Mouse (Mus musculus) cerebellum, postnatal 25 days (tissue): ENCODE results near the gene Dnajc8.
"Not testable (repeated sequence)": the region's sequence is repeated elsewhere in the genome, so short reads cannot be mapped to it uniquely, and the experiment has no call there.

Experiments used
- DNase-seq, 2 experiments: peaks; one replicate each; pipeline ENCODE4 v3.0.0; 2021; ENCODE audit warnings: mixed read lengths in 2 of 2

Dnajc8 gene

DNA sequence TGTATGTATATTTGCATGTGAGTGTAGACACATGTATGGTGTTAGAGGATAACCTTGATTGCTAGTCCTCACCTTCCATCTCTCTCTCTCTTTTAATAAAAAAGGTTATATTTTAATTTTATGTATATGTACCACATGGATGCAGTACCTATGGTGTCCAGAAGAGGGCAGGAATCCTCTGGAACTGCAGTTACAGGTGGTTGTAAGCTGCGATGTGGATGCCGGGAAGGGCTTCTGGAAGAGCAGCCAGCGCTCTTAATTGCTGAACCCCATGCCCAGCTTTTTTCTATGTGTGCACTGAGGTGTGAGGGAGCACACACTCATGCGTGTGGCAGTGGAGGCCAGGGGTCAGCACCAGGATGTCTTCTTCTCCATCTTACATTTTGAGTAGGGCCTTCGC is 33.8 kb downstream of the Dnajc8 start:
- DNase-seq: no peak

DNA sequence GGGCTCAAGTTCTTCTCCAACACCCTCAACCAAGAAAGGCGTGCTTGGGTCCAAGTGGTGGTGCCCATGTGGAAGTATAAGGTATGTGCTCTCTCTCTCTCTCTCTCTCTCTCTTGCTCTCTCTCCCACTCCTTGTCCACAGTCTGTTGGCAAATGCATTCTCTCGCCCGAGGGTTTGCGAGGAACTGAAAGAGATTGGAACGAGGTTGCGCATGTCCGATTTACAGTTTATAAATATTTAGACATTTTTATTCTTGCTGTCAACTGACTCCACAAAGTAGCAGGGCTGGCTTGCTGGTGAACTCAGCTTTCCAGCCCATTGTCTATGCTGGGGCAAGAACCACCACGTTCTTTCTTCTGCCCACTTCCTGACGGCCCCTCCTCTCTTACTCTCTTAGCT is 35.8 kb downstream of the Dnajc8 start:
- DNase-seq: no peak

DNA sequence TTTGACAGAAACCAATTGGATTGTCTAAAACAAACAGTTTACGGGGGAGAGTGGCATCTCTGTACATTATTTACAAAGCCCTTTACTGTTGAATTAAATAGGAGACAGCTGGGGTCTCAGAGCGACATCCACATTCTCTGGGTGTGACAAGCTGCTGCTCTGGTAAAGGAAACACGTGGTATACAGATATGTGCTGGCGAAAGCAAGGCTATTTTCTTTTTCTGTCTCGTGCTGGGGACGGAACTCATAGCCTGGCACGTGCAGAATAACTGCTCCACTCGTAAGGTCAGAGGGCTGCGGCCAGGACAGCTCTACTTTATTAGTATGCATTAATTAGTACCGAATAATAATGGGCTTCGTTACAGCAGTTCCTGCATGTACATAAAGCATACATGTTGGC is 38.0 kb downstream of the Dnajc8 start:
- no peak for DNase-seq

DNA sequence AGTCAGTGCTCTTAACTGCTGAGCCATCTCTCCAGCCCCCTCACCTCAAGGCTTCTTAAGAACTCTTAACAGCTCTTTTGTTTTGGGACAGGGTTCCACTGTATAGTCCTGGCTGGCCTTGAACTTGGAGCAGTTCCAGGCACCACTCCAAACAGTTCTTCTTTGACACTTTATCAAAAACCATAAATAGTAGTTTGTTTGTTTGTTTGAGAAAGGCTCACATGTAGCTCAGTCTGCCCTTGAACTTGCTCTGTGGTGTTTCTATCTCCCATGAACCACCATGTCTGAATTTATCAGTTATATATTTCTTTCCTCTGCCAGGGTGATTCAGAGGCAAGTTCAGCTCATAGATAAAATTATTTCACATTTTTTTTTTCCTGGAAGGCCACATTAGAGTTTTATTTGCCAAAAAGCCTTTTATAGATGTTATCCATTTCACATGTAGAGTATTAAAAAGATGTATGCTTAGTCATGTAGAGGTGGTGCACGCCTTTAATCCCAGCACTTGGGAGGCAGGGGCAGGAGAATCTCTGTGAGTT is 39.5 kb downstream of the Dnajc8 start:
- no peak for DNase-seq

DNA sequence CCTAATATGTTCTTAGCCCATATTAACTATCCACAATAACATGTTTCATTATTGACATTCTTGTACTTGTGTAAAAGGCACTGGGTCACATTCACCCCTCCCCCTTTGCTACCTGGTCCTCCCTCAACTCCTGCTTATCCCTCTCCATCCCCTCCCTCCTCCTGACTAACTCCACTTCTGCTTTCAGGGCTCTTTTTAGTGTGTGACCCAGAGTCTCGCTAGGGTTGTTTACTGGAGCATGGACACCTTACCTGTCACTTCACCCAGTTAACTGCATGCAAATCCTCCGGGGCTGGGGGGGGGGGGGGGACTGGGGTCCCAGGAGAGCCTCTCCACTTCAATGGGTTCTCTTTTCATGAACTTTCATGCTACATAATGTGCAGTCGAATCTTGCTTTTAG is 48.4 kb downstream of the Dnajc8 start:
- no peak for DNase-seq

DNA sequence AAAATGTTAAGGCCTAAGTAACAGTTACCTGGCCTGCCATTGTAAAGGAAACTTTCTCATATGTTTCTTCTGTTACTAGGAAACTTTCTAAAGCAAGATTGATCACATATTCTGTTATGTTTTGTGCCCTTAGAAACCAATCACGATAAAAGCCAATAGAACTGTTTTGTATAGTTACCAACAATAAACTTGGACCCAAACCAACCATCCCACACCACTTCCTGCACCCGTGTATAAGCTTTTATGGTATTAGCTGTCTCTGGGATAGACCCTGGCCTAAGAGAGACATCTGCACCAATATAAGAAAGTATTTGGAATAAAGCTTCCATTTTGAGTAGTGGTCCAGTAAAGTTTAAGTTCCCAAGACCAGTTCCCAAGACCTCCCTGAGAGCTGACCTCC is 49.6 kb downstream of the Dnajc8 start:
- DNase-seq: no peak

DNA sequence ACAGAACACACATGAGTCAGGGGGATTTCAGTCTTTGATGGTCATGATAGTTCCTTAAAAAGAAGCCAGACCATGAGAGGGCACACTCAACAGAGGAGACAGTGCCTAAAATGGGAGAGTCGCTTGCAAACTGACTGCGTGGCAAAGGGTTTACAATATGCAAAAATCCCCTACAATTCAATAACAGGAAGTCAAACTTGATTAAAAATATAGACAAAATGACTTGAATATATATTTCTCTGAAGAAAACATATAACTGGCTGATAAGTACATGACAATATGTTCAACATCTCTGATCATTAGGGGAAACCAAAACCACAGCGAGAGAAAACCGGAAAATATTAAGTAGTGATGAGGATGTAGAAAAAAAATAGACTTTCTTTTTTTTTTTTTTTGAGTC is 50.9 kb downstream of the Dnajc8 start:
- no peak for DNase-seq

DNA sequence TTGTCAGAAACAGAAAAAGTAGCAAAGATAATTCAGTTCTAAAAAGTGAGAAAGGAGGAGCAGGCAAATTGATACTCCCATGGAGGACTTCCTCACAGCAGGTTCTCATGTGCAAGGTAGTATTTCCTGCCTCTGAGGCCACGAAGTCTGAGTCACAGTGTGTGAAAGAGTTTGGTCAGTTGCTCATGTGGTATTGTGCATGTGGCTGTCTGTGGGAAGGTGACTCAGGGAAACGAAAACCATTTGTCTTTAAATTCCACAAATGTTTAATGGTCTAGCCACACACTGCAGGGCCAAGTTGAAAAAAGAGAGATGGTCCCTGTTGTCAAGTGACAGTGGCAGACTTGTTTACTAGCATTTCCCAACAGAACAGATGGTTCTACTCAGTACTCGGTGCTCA is 53.2 kb downstream of the Dnajc8 start:
- no peak for DNase-seq

DNA sequence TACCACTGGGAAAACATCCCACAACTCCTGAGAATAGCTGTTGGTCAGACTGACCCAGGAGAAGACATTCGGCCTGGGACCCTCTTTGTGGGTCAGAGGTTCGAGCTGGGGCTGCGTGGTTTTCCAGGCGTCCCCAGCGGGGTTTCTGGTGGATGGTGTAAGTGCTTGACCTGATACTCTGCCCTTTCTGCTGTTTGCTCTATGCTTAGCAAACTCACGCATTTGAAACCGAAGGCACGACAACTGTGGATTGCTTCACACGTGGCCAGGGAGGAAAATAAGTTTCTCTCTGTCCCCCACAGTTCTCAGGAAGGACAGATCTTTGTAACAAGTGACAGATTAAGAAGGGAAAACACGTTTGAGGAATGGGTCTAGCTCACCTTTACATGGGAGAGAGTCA is 55.3 kb downstream of the Dnajc8 start:
- no peak for DNase-seq

DNA sequence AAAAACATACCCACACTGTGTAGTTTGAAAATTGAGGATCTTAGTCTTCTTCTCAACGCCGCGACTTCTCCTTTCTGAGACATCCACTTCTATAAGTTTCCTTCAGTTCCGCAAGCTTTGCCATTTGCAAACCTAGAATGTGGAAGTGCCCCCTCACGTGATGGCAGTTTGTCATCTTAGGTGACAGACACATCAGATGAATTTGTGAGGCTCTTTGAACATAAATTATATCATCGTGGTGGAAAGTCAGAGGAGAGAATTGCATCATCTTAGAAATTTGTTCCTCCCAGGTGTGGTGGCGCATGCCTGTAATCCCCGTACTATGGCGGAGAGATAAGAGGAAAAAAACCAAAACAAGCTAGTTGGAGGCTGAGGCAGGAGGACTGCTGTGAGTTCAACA is 57.6 kb downstream of the Dnajc8 start:
- no peak for DNase-seq

DNA sequence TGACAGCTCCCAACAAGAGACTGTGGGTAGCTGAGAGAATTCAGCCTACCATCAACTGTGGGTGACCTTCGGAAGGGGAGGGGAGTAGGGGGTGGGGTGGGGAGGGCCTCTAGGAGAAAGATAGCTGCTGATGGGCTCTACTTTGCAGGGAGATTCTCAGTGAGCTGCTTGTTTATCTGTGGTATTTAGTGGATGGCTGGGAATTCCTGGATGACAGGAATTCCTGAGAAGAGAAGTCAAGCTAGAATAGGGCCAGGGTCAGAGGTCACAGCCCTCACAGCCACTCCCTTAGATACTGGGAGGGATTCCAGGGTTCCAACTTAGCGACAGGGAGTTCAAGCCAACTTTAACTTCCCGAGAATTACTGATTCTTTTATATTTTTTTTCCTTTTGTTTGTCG is 58.8 kb downstream of the Dnajc8 start:
- DNase-seq: no peak

DNA sequence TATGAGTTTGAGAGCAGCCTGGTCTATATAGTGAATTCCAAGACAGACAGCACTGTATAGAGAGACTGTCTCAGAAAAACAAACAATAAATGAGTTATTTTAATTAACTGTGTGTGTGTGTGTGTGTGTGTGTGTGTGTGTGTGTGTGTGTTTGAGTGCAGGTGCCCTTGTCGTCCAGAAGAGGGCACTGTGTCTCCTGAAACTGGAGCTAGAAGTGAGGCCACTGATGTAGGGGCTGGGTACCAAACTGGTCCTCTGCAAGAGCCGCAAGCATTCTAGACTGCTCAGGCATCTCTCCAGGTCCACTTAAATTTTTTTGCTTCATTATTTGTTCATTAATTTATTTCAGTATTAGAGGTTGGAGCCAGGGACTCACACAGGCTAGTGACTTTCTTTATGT is 63.5 kb downstream of the Dnajc8 start:
- no peak for DNase-seq

DNA sequence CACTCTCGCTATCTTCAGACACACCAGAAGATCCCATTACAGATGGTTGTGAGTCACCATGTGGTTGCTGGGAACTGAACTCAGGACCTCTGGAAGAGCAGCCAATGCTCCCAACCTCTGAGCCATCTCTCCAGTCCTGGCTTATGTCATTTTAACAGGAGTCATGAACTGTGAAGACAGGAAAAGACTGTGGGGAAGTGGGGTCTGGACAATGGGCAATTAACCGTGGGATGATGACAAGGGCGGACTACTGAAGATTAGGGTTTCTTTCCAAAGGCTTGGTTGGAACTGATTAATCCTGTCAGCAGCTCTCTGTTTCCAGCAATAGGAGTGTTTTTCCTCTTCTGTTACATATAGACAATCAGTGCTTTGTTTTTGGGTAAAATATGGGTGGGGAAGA is 64.4 kb downstream of the Dnajc8 start:
- DNase-seq: no peak

DNA sequence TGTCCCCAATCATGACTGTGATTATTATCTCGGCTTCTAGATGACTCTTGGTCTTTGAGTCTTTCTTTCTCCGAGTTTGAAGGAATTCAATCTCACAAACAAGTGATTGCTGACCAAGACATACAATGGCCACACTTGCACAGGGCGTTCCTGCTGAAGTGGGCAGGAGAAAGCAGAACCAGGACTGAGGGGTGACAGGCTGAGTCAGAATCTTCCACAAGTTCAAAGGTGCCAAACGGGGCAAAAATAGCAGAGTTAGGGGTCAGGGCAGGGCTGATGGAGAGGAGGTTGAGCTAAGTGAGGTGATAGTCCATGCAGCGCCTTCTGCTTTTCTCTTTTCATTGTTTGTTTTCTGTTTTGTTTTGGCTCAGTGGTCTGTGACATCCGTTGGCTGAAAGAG is 65.1 kb downstream of the Dnajc8 start:
- no peak for DNase-seq

DNA sequence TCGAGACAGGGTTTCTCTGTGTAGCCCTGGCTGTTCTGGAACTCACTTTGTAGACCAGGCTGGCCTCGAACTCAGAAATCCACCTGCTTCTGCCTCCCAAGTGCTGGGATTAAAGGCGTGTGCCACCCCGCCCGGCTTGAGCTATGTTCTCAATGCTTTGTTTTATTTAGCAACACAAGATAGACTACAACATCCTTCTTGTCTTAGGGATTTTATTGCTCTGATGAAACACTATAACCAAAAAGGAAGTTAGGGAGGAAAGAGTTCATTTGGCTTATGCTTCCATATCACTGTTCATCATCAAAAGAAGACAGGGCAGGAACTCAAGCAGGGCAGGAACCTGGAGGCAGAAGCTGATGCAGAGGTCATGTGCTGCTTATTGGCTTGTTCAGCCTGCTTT is 65.9 kb downstream of the Dnajc8 start:
- DNase-seq: not testable (repeated sequence)
